Mouse (Mus musculus): ENCODE measurements around the gene BC037034. TPM values are rescaled to one million over a fixed set of nuclear protein-coding genes. Genes with fewer than 3 reads are reported as not detected.

Gene BC037034
- total and polyA plus RNA-seq, 3 experiments: 4.5 to 15.4 (median 11.2) TPM

GRCm38 (mm10) chr5:138258542-138258941 lies 5.3 kb downstream of the BC037034 start:
- peaks cover 42 to 57% of the 10 kb centered on the region in 2 experiments for H3K36me3 ChIP-seq (replicated peaks in 1 of 2; ENCODE audit: control insufficient read depth in 1 of 2, insufficient read depth in 1 of 2, low read length in 1 of 2)
- dilution Hi-C loops (cut with MboI; ENCODE audit: extremely low pct_ligation_motif_present, extremely low pct_unique_long_range_greater_than_20kb, low sequenced_read_pairs) (no loop called here), in situ Hi-C loops (cut with MboI; ENCODE audit: low pct_ligation_motif_present, low pct_unique_long_range_greater_than_20kb, low sequenced_read_pairs) (no loop called here)
- 0 out of 2 replicates have a peak, but pooled peaks cover 6% of the 10 kb centered on the region for H3K79me2 ChIP-seq (replicated peaks; ENCODE audit: control insufficient read depth, extremely low read depth, insufficient read depth, poor library complexity, severe bottlenecking)
- TF ChIP-seq MYC (IDR thresholded peaks at IDR 0.05; ENCODE audit: low read depth, low read length) (no peak), NELFE (IDR thresholded peaks at IDR 0.05; ENCODE audit: low read depth, low read length) (no peak), ZC3H11A (IDR thresholded peaks at IDR 0.05; ENCODE audit: low read depth, low read length) (no peak), POLR2A (IDR thresholded peaks at IDR 0.05; ENCODE audit: low read depth, low read length) (no peak), TBP (conservative IDR thresholded peaks at IDR 0.05; ENCODE audit: low read depth, low read length) (no peak), KAT2A (IDR thresholded peaks at IDR 0.05; ENCODE audit: insufficient replicate concordance, low read length) (no peak), USF2 (conservative IDR thresholded peaks at IDR 0.05; ENCODE audit: low read depth, low read length) (no peak), ZMIZ1 (IDR thresholded peaks at IDR 0.05; ENCODE audit: low read depth, low read length) (no peak), SIN3A (IDR thresholded peaks at IDR 0.05; ENCODE audit: low read length) (no peak), POLR2AphosphoS2 (IDR thresholded peaks at IDR 0.05; ENCODE audit: low read depth, low read length) (no peak), E2F4 (IDR thresholded peaks at IDR 0.05; ENCODE audit: insufficient replicate concordance, low read depth, low read length) (no peak), UBTF (IDR thresholded peaks at IDR 0.05; ENCODE audit: low read depth, low read length) (no peak), PAX5 (IDR thresholded peaks at IDR 0.05; ENCODE audit: low read length) (no peak), ELF1 (IDR thresholded peaks at IDR 0.05; ENCODE audit: low read depth, low read length) (no peak), ZKSCAN1 (IDR thresholded peaks at IDR 0.05; ENCODE audit: borderline replicate concordance, low read depth, low read length) (no peak), CTCF (conservative IDR thresholded peaks at IDR 0.05 in 1 of 2, IDR thresholded peaks at IDR 0.05 in 1 of 2; ENCODE audit: low read depth in 2 of 2, low read length in 2 of 2) (no peak), MAX (IDR thresholded peaks at IDR 0.05; ENCODE audit: low read length) (no peak)
- H3K27ac ChIP-seq (ENCODE audit: insufficient read depth, low read depth): no peak overlapping the region
- no peak for DNase-seq (ENCODE audit: extremely low read depth)
- no peak overlapping the region for H3K4me3 ChIP-seq (replicated peaks in 1 of 3; ENCODE audit: low read depth in 2 of 3, low read length in 2 of 3, poor library complexity in 1 of 3)
- no peaks in the 10 kb centered on the region for H3K27me3 ChIP-seq (replicated peaks)
- H3K9me3 ChIP-seq (replicated peaks; ENCODE audit: low read length): no peaks in the 10 kb centered on the region
- no peak overlapping the region for H3K9ac ChIP-seq (ENCODE audit: insufficient read depth, low read depth)
- peaks cover 15 to 63% of the 10 kb centered on the region in 2 experiments for H3K4me1 ChIP-seq (ENCODE audit: control insufficient read depth in 1 of 2, insufficient read depth in 2 of 2)
- H3K4me2 ChIP-seq (ENCODE audit: insufficient read depth, low read depth, poor library complexity, severe bottlenecking): no peak overlapping the region

DNA sequence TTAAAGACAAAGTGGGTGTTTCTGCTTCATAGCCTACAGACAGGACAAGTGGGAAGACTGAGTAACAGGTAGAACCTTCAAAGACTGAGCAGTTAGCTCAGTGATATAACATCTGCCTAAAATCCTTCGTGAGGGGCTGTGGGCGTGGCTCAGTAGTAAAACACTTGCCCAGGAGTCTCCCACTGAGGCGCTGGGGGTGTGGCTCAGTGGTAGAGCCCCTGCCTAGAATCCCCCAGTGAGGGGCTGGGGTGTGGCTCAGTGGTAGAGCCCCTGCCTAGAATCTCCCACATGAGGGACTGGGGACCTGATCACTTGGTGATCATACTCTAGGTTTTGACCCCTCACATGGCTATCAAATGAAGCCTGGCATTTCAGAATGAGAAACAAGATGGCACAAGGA lies 5.8 kb downstream of the BC037034 start:
- Histone ChIP-seq H3K4me1 (ENCODE audit: control insufficient read depth in 1 of 2, insufficient read depth in 2 of 2) (peaks cover 15 to 62% of the 10 kb centered on the region in 2 experiments), H3K27ac (ENCODE audit: insufficient read depth, low read depth) (no peak overlapping the region), H3K36me3 (replicated peaks in 1 of 2; ENCODE audit: control insufficient read depth in 1 of 2, insufficient read depth in 1 of 2, low read length in 1 of 2) (peaks cover 42 to 57% of the 10 kb centered on the region in 2 experiments), H3K79me2 (replicated peaks; ENCODE audit: control insufficient read depth, extremely low read depth, insufficient read depth, poor library complexity, severe bottlenecking) (0 out of 2 replicates have a peak, but pooled peaks cover 3% of the 10 kb centered on the region), H3K27me3 (replicated peaks) (no peaks in the 10 kb centered on the region), H3K9ac (ENCODE audit: insufficient read depth, low read depth) (no peak overlapping the region), H3K4me2 (ENCODE audit: insufficient read depth, low read depth, poor library complexity, severe bottlenecking) (no peak overlapping the region), H3K9me3 (replicated peaks; ENCODE audit: low read length) (peaks cover under 1% of the 10 kb centered on the region), H3K4me3 (replicated peaks in 1 of 3; ENCODE audit: low read depth in 2 of 3, low read length in 2 of 3, poor library complexity in 1 of 3) (no peak overlapping the region)
- no peak for DNase-seq (ENCODE audit: extremely low read depth)
- dilution Hi-C loops (cut with MboI; ENCODE audit: extremely low pct_ligation_motif_present, extremely low pct_unique_long_range_greater_than_20kb, low sequenced_read_pairs): no loop called here
- in situ Hi-C loops (cut with MboI; ENCODE audit: low pct_ligation_motif_present, low pct_unique_long_range_greater_than_20kb, low sequenced_read_pairs): no loop called here
- TF ChIP-seq ZMIZ1 (IDR thresholded peaks at IDR 0.05; ENCODE audit: low read depth, low read length) (no peak), JUN (IDR thresholded peaks at IDR 0.05; ENCODE audit: insufficient read depth, low read depth, low read length) (no peak)

Data from CH12.LX (cell line).